Mouse (Mus musculus) mature B cell (primary cell): Measurements from ENCODE around the gene Btg3.

Experiments
- in situ Hi-C: fragments of 300-500 bp; cut with MboI; formaldehyde crosslinking; loops from 2 replicates; pipeline ENCODE4 v1.14.3; 2019

The Btg3 gene

DNA sequence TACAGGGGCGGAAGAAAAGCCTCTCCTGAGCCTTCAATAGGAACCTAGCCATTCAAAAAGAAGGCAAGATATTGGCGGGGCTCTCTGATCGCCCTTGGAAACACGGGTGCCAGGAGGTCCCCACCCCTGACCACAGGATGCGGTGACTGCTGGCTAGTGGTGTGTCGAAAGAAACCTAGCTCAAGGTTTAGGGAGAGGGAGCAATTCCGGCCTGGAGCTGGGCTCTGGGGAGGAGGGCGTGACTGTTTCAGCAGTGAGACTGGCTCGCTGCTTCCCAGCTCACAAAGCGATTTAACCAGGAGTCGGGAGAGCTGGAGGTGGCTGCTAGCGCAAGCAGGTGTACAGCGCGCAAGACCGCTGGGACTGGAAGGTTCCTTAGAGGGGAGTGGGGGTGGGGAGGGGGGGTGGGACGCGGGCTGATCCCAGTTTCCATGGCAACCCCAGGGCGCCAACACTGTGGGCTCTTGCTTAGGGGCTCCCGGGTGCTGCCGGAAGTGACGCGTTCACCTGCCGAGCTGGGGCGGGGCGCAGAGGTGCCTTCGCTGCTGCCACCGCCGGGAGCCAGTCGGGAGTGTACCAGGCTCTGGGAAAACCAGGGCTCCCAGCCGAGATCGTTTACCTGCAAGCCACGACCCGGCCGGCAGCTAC, 75.7 kb downstream of the Btg3 start, which contains the start of gene Cxadr:
Gene Cxadr, plus strand, starts transcription at position 307 of the 648 bp plus-strand sequence.
- in situ Hi-C loops, result no loop called here

DNA sequence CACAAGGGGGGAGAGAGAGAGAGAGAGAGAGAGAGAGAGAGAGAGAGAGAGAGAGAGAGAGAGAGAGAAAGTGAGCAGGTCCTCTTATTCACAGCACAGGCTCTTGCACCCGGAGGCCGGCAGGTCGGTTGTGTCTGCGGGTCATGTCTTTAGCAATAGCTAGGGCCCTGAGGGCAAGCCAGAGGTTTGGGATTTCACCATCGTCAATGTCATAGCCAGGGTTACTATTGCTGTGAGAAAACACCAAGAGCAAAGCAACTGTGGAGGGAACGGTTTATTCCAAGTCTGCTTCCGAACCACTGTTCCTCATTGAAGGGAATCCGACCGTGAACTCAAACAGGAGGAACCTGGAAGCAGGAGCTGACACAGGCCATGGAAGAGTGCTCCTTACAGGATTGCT, 80.9 kb downstream of the Btg3 start:
- in situ Hi-C loops, result no loop called here

DNA sequence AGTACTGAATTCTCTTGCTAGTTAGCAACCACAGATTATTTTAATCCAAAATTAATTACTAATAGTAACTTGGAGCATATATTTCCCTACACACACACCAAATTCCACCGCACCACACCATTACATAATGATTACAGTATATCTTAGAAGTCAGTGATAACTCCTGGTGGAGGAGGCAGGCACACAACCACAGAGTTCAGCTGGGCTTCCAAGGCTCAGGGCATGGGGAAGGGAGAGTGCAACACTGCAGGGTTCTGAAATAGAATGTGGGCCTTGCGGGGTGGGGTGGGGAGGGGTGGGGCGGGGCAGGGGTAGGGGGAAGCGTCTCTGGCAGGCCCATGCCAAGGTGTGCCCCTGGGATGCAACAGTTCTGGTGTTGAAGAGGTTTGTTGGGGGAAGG, 81.4 kb downstream of the Btg3 start:
- in situ Hi-C loops, result no loop called here

DNA sequence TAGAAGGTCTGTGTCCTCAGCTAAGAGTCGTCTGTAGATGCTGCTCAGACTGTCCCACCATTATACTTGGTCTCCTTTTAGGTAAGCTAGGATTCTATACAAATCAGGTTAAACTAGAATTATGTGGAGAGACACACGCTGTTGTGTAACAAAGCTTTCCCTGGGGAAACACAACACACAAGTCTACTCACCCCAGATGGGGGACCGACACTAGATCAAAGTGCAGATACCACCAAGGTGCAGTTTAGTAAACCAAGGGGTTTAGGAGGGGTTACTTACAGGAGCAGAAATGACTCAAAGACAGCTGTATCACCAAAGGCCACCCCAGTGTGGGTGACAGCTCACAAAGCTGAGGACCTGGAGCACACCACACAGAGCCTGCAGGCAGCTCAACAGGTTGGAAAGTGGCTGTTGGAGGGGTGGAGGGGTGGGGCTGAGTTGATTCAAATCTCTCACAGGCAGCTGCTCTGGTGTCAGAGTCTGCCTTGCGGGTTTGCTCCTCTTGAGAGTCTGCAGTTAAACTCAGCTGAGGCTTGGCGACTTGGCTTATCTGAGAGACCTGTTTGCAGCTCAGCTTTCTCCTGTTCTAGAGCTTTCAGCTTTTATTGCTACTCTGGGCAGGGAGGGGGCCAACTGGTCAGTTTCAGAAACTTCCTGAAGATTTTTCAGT, 82.3 kb downstream of the Btg3 start:
- in situ Hi-C loops, result no loop called here

DNA sequence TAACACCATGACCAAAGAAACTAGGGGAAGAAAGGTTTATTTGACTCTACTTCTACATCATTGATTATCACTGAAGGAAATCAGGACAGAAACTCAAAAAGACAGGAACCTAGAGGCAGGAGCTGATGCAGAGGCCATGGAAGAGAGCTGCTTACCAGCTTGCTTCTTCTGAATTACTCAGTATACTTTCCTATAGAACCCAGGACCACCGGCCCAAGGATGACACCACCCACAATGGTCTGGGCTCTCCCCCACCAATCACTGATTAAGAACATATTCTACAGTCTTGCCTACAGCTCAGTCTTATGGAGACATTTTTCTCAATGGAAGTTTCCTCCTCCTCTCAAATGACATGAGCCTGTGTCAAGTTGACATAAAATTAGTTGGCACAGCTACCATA, 82.9 kb downstream of the Btg3 start:
- in situ Hi-C loops, result no loop called here

DNA sequence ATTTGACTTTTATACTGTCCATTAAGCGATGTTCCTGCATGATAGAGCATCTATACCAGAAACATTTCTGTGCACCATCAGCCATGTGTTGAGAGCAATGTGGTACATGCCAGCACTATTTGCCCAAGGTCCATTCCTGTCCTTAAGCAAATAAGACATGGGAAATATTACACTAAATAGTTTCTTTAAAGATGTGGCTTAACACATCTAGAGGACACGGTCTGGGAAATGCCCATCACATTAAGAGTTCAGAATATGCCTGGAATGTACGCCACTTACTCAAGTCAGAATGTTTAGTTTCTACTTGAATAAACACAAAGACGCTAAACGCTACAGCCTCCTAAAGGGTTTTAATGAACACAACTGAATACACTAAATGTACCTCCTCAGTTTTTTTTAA, 93.8 kb downstream of the Btg3 start:
- in situ Hi-C loops, result no loop called here
